23 mouse cellular contexts compared by ENCODE assay signal in genomic region chr17:64893182-64893902, GRCm38 (mm10). TPM values are rescaled to one million over a fixed set of nuclear protein-coding genes. Genes with fewer than 3 reads are reported as not detected.
DNase-seq lines count a peak whose midpoint lies in the region; ATAC-seq and TF ChIP-seq lines count a peak whose summit lies in the region.
"Had no signal": no experiment of that assay in that cellular context is flagged by ENCODE, and none has a peak within 500 bp of the region (broad histone marks: within the 10 kb centered on the region; RNA-seq: fewer than 3 reads in every experiment).

No protein-coding gene starts in this region.

- TF ChIP-seq POLR2A in CH12.LX (IDR thresholded peaks at IDR 0.05; ENCODE audit: low read depth, low read length): no peak

- TF ChIP-seq CTCF in layer of hippocampus, adult 2 months (conservative IDR thresholded peaks at IDR 0.05): peak; percentile 46
- peak in 1 of 2 experiments; percentile 32; a peak in 2 of 4 replicates for TF ChIP-seq CTCF in CH12.LX (conservative IDR thresholded peaks at IDR 0.05 in 1 of 2, IDR thresholded peaks at IDR 0.05 in 1 of 2; ENCODE audit: low read depth in 2 of 2, low read length in 2 of 2)

- H3K36me3 ChIP-seq in CH12.LX (replicated peaks in 1 of 2; ENCODE audit: control insufficient read depth in 1 of 2, insufficient read depth in 1 of 2, low read length in 1 of 2): no peaks in the 10 kb centered on the region
- H3K36me3 ChIP-seq: G1E; hindbrain, embryonic 15.5 days; limb, embryonic 15.5 days; midbrain, embryonic 13.5 days had no signal

- no peak overlapping the region for H3K27ac ChIP-seq in layer of hippocampus, adult 2 months
- H3K27ac ChIP-seq in CH12.LX (ENCODE audit: insufficient read depth, low read depth): no peak overlapping the region
- H3K27ac ChIP-seq: hindbrain, embryonic 15.5 days; limb, embryonic 15.5 days; midbrain, embryonic 13.5 days had no signal

- H3K4me3 ChIP-seq in layer of hippocampus, adult 2 months: no peak overlapping the region
- H3K4me3 ChIP-seq in CH12.LX (replicated peaks in 1 of 3; ENCODE audit: low read depth in 2 of 3, low read length in 2 of 3, poor library complexity in 1 of 3): no peak overlapping the region
- H3K4me3 ChIP-seq: hindbrain, embryonic 15.5 days; limb, embryonic 15.5 days; midbrain, embryonic 13.5 days had no signal

- dilution Hi-C loops in CH12.LX (cut with MboI; ENCODE audit: extremely low pct_ligation_motif_present, extremely low pct_unique_long_range_greater_than_20kb, low sequenced_read_pairs): no loop called here

- no peaks in the 10 kb centered on the region for H3K27me3 ChIP-seq in CH12.LX (replicated peaks)
- H3K27me3 ChIP-seq: hindbrain, embryonic 15.5 days; limb, embryonic 15.5 days; midbrain, embryonic 13.5 days had no signal

- H3K9ac ChIP-seq in CH12.LX (ENCODE audit: insufficient read depth, low read depth): no peak overlapping the region
- H3K9ac ChIP-seq: hindbrain, embryonic 15.5 days; limb, embryonic 15.5 days; midbrain, embryonic 13.5 days had no signal

- no peak for ATAC-seq in monocyte, adult 5-6 weeks (replicated peaks; ENCODE audit: insufficient number of reproducible peaks, low FRiP score, low TSS enrichment, poor library complexity, severe bottlenecking)
- ATAC-seq: midbrain, embryonic 13.5 days had no signal

- no peaks in the 10 kb centered on the region for H3K9me3 ChIP-seq in CH12.LX (replicated peaks; ENCODE audit: low read length)
- H3K9me3 ChIP-seq: hindbrain, embryonic 15.5 days; limb, embryonic 15.5 days; midbrain, embryonic 13.5 days had no signal

- DNase-seq in layer of hippocampus, adult 2 months (ENCODE audit: low spot score in 2 of 2): no peak
- no peak for DNase-seq in layer of hippocampus, adult 9-11 months
- DNase-seq in CH12.LX (ENCODE audit: extremely low read depth): no peak
- peak; percentile 79 for DNase-seq in cerebellum, adult 11-12 months
- DNase-seq in cerebellum, postnatal 25 days: peak; percentile 73 to 77
- no peak for DNase-seq in gastrocnemius, adult 18-20 months (ENCODE audit: low spot score)
- DNase-seq: heart, postnatal 14 days; kidney, adult 8-10 months; kidney, postnatal 36 days; lung, adult 2 months; right cerebral cortex, adult 18-20 months had no signal

- in situ Hi-C loops in CH12.LX (cut with MboI; ENCODE audit: low pct_ligation_motif_present, low pct_unique_long_range_greater_than_20kb, low sequenced_read_pairs): no loop called here

- TF ChIP-seq EP300 in CH12.LX (IDR thresholded peaks at IDR 0.05; ENCODE audit: low read length): peak; percentile 38; the same call in 1 of the 2 replicates

- H3K4me1 ChIP-seq in CH12.LX (ENCODE audit: control insufficient read depth in 1 of 2, insufficient read depth in 2 of 2): peaks cover 10 to 44% of the 10 kb centered on the region in 2 experiments
- H3K4me1 ChIP-seq: hindbrain, embryonic 15.5 days; limb, embryonic 15.5 days; midbrain, embryonic 13.5 days had no signal

- peak; percentile 21 for TF ChIP-seq RAD21 in CH12.LX (IDR thresholded peaks at IDR 0.05; ENCODE audit: low read depth, low read length)

- 0 out of 2 replicates have a peak overlapping the region, but pooled peaks have one; percentile 50 for H3K4me2 ChIP-seq in CH12.LX (ENCODE audit: insufficient read depth, low read depth, poor library complexity, severe bottlenecking)
- H3K4me2 ChIP-seq: heart, embryonic 11.5 days; hindbrain, embryonic 15.5 days; limb, embryonic 15.5 days; midbrain, embryonic 13.5 days had no signal

- no peaks in the 10 kb centered on the region for H3K79me2 ChIP-seq in CH12.LX (replicated peaks; ENCODE audit: control insufficient read depth, extremely low read depth, insufficient read depth, poor library complexity, severe bottlenecking)

TF ChIP-seq in CH12.LX, 34 proteins besides CTCF, POLR2A, EP300 and RAD21:
- TF ChIP-seq ZNF384 (IDR thresholded peaks at IDR 0.05; ENCODE audit: low read depth, low read length) (peak; percentile 85), ZKSCAN1 (IDR thresholded peaks at IDR 0.05; ENCODE audit: borderline replicate concordance, low read depth, low read length) (no peak)

RNA-seq across cellular contexts. Expression of gene 4930583I09Rik, which starts 57.5 kb away (rescaled TPM):
- total RNA-seq in layer of hippocampus, adult 2 months (2021): not detected
- total RNA-seq in CH12.LX (2012; rRNA removed) (not detected in 2 replicates), CH12.LX (2014; rRNA removed) (not detected in 2 replicates)
- polyA plus RNA-seq in CH12.LX (2012; ENCODE audit: insufficient read length, low read depth): not detected in 2 replicates
- not detected for total RNA-seq in gastrocnemius, adult 18-20 months (2021)
- not detected in 3 replicates for total RNA-seq in monocyte, adult 5-6 weeks (2017)
- total RNA-seq: G1E; heart, postnatal 14 days; layer of hippocampus, postnatal 14 days; left cerebral cortex, postnatal 25 days had no signal
- polyA plus RNA-seq: embryonic facial prominence, embryonic 11.5 days; G1E; gonadal fat pad, adult 2 months; heart, embryonic 11.5 days; hindbrain, embryonic 15.5 days; limb, embryonic 15.5 days; lung, adult 2 months; midbrain, embryonic 13.5 days; small intestine, adult 2 months; stomach, embryonic 14.5 days had no signal

Comparison
In these comparisons a context has a peak if more than half of its experiments do, and no peak if none do; other contexts are left out.
1. DNase-seq: peak in cerebellum, adult 11-12 months (single experiment) and cerebellum, postnatal 25 days (2 of 2); none in layer of hippocampus, adult 2 months (0 of 2), layer of hippocampus, adult 9-11 months (single experiment), CH12.LX (single experiment) and gastrocnemius, adult 18-20 months (single experiment).